Mouse (Mus musculus) hindbrain, postnatal 0 days (tissue): ENCODE results near the gene Bfar. TPM values are rescaled to one million over a fixed set of nuclear protein-coding genes. Genes with fewer than 3 reads are reported as not detected.

Experiments
- ATAC-seq: fragments of 200-750 bp; cut with Nextera tagmentation; 2 replicates; pipeline ENCODE4 v1.8.0; 2017; ENCODE audit warnings: mild to moderate bottlenecking, moderate TSS enrichment, moderate library complexity
- DNase-seq: peaks from one replicate; pipeline ENCODE4 v3.0.0-alpha.2; 2015; ENCODE audit warnings: low spot score
- H3K27ac ChIP-seq: fragments of 300-500 bp; sonication (generic); 2 replicates; pipeline ENCODE4 v1.5.1; 2014; ENCODE audit warnings: mild to moderate bottlenecking
- H3K27me3 ChIP-seq: fragments of 300-500 bp; sonication (generic); 2 replicates; pipeline ENCODE4 v1.6.1; 2014; ENCODE audit warnings: low read length, mixed read lengths; ENCODE audit not compliant: insufficient read depth
- H3K36me3 ChIP-seq: fragments of 300-500 bp; sonication (generic); 2 replicates; pipeline ENCODE4 v1.6.1; 2014; ENCODE audit warnings: low read length, mixed read lengths; ENCODE audit not compliant: insufficient read depth
- H3K4me1 ChIP-seq: fragments of 300-500 bp; sonication (generic); 2 replicates; pipeline ENCODE4 v1.6.1; 2014; ENCODE audit warnings: antibody characterized with exemption, low read length, mixed read lengths; ENCODE audit not compliant: insufficient read depth
- H3K4me2 ChIP-seq: fragments of 300-500 bp; sonication (generic); 2 replicates; pipeline ENCODE4 v1.6.1; 2014; ENCODE audit warnings: low read depth, mild to moderate bottlenecking, low read length, moderate library complexity, mixed read lengths
- H3K4me3 ChIP-seq: fragments of 300-500 bp; sonication (generic); 2 replicates; pipeline ENCODE4 v1.5.1; 2014; ENCODE audit warnings: low read length
- H3K9ac ChIP-seq: fragments of 300-500 bp; sonication (generic); replicated peaks from 2 replicates; pipeline ENCODE4 v1.6.1; 2014; ENCODE audit warnings: mild to moderate bottlenecking, low read length, moderate library complexity, mixed read lengths
- H3K9me3 ChIP-seq: fragments of 300-500 bp; sonication (generic); 2 replicates; pipeline ENCODE4 v1.6.1; 2016; ENCODE audit warnings: low read length, mixed read lengths
- CTCF ChIP-seq: IDR thresholded peaks from 2 replicates; pipeline ENCODE4 v1.5.1; 2016; ENCODE audit warnings: antibody characterized with exemption, control low read depth, low read depth
- WGBS: fragments of 180-500 bp; shearing (Covaris S2); extraction: QIAGEN DNeasy Blood & Tissue Kit; methylation state at CpG from one replicate; pipeline ENCODE4 v1.1.7; 2014; 5-methylcytosine and 5-hydroxymethylcytosine counted together
- polyA plus RNA-seq: library from polyadenylated mRNA; unstranded; fragments of >200 nt; fragmentation: Nextera tagmentation; extraction: Ambion mirVana; gene quantifications from 2 replicates; pipeline ENCODE4 v1.2.1, GENCODE M21; 2015
- total RNA-seq: library from RNA; depleted of rRNA; stranded (reverse); fragments of >200 nt; gene quantifications from 2 replicates; pipeline ENCODE4 v1.2.3, GENCODE M21; 2014

Gene Bfar
- total and polyA plus RNA-seq, 2 experiments from 2014 or later, result 38.9 to 40.5 TPM

GRCm38 (mm10) chr16:13716821-13717553, 45.3 kb downstream of the Bfar start:
- no peaks in the 10 kb centered on the region for H3K9me3 ChIP-seq
- WGBS, result 74% methylated on average over 2 of the region's 2 CpGs
- no peak for ATAC-seq

GRCm38 (mm10) chr16:13722937-13723336, 51.3 kb downstream of the Bfar start:
- Histone ChIP-seq H3K4me2 (no peak overlapping the region), H3K4me3 (no peak overlapping the region), H3K36me3 (no peaks in the 10 kb centered on the region), H3K27ac (no peak overlapping the region), H3K9me3 (no peaks in the 10 kb centered on the region), H3K27me3 (no peaks in the 10 kb centered on the region), H3K9ac (no peak overlapping the region), H3K4me1 (no peaks in the 10 kb centered on the region)
- ATAC-seq, result no peak
- no peak for DNase-seq
- 33% methylated on average over 10 of the region's 10 CpGs for WGBS
- no peak for TF ChIP-seq CTCF

More at GRCm38 (mm10) chr16:13716821-13717553, 45.3 kb downstream of the Bfar start:
- TF ChIP-seq CTCF, result no peak
- Histone ChIP-seq H3K36me3 (no peaks in the 10 kb centered on the region), H3K4me3 (no peak overlapping the region), H3K4me1 (no peaks in the 10 kb centered on the region), H3K27me3 (no peaks in the 10 kb centered on the region), H3K27ac (no peak overlapping the region), H3K9ac (no peak overlapping the region), H3K4me2 (no peak overlapping the region)
- DNase-seq, result no peak

GRCm38 (mm10) chr16:13727811-13728335, 56.2 kb downstream of the Bfar start:
- Histone ChIP-seq H3K4me3 (no peak overlapping the region), H3K9ac (no peak overlapping the region), H3K27ac (no peak overlapping the region), H3K9me3 (no peaks in the 10 kb centered on the region), H3K4me1 (no peaks in the 10 kb centered on the region), H3K36me3 (no peaks in the 10 kb centered on the region), H3K4me2 (no peak overlapping the region), H3K27me3 (no peaks in the 10 kb centered on the region)
- TF ChIP-seq CTCF, result no peak
- WGBS, result 81% methylated on average over 5 of the region's 5 CpGs
- DNase-seq (no peak), ATAC-seq (no peak)

GRCm38 (mm10) chr16:13729428-13729827, 57.8 kb downstream of the Bfar start:
- H3K27me3 ChIP-seq, result no peaks in the 10 kb centered on the region
- WGBS, result 82% methylated on average over 4 of the region's 4 CpGs
- ATAC-seq (no peak), DNase-seq (no peak)
- no peak overlapping the region for H3K4me2 ChIP-seq
- H3K36me3 ChIP-seq, result no peaks in the 10 kb centered on the region
- H3K9ac ChIP-seq, result no peak overlapping the region
- H3K9me3 ChIP-seq, result no peaks in the 10 kb centered on the region
- no peak overlapping the region for H3K4me3 ChIP-seq
- H3K27ac ChIP-seq, result no peak overlapping the region
- TF ChIP-seq CTCF, result no peak
- no peaks in the 10 kb centered on the region for H3K4me1 ChIP-seq

GRCm38 (mm10) chr16:13730285-13731255, 58.9 kb downstream of the Bfar start, which contains the start of gene Pla2g10:
Pla2g10 (minus strand) TSS chr16:13730983.
- DNase-seq (peak; percentile 2), ATAC-seq (no peak)
- no peak for TF ChIP-seq CTCF
- WGBS, result 16% methylated on average over 26 of the region's 26 CpGs
- H3K9me3 ChIP-seq, result no peaks in the 10 kb centered on the region
- H3K27me3 ChIP-seq, result no peaks in the 10 kb centered on the region
- no peaks in the 10 kb centered on the region for H3K36me3 ChIP-seq
- H3K9ac ChIP-seq, result no peak within 1 kb of the TSS
- H3K4me1 ChIP-seq, result no peaks in the 10 kb centered on the region
- H3K4me3 ChIP-seq, result no peak within 1 kb of the TSS
- H3K27ac ChIP-seq, result no peak within 1 kb of the TSS
- H3K4me2 ChIP-seq, result peak within 1 kb of the TSS; percentile 34

GRCm38 (mm10) chr16:13732786-13733185, 61.1 kb downstream of the Bfar start:
- Histone ChIP-seq H3K9me3 (no peaks in the 10 kb centered on the region), H3K4me1 (no peaks in the 10 kb centered on the region), H3K4me3 (no peak overlapping the region), H3K36me3 (no peaks in the 10 kb centered on the region), H3K27ac (no peak overlapping the region), H3K27me3 (no peaks in the 10 kb centered on the region), H3K9ac (no peak overlapping the region), H3K4me2 (no peak overlapping the region)
- no peak for DNase-seq
- TF ChIP-seq CTCF, result no peak
- no peak for ATAC-seq
- WGBS, result 86% methylated on average over 3 of the region's 3 CpGs
